ENCODE assay signal across 25 mouse cellular contexts in the genomic region with DNA sequence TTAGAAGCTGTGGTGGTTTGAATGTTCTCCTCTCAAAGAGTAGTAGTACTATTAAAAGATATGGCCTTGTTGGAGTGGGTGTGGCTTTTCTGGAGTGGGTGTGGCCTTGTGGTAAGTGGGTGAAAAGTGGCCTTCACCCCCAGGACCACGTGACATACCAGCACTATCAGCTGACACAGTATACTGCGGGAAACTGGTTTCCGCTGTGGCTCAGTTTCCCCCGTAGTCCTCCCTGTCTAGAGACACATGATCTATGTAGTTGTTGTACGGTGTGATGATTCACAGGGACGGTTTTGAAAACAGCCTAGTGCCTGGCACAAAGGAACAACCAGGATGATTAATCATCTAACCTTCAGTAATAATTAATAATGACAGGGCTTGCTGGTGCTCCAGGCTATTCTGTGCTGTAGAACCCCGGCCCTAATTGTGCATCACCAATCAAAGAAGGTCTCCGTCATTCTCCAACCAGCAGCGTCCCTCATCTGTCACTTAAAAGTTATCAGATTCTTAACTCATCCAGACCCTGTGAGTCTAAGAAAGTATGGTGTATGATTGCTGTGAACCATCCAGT.
A peak's percentile ranks its signal among the peaks of the same experiment; 100 is the strongest.
DNase-seq lines count a peak whose midpoint lies in the region; ATAC-seq and TF ChIP-seq lines count a peak whose summit lies in the region.
"Had no signal": no experiment of that assay in that cellular context is flagged by ENCODE, and none has a peak within 500 bp of the region (broad histone marks: within the 10 kb centered on the region; RNA-seq: fewer than 3 reads in every experiment).

No protein-coding gene starts in this region.

- H3K9me3 ChIP-seq in hindbrain, embryonic 11.5 days (ENCODE audit: control insufficient read depth, low read length), result no peaks in the 10 kb centered on the region
- H3K9me3 ChIP-seq in hindbrain, postnatal 0 days (ENCODE audit: low read length), result no peaks in the 10 kb centered on the region
- no peaks in the 10 kb centered on the region for H3K9me3 ChIP-seq in midbrain, embryonic 14.5 days (ENCODE audit: control insufficient read depth, low read length)
- no peaks in the 10 kb centered on the region for H3K9me3 ChIP-seq in midbrain, embryonic 10.5 days (replicated peaks)
- no peaks in the 10 kb centered on the region for H3K9me3 ChIP-seq in hindbrain, embryonic 16.5 days (ENCODE audit: control insufficient read depth, low read length)
- H3K9me3 ChIP-seq: embryonic facial prominence, embryonic 10.5 days; embryonic facial prominence, embryonic 13.5 days; forebrain, embryonic 12.5 days; forebrain, embryonic 15.5 days had no signal

- no peak overlapping the region for H3K27ac ChIP-seq in hindbrain, embryonic 11.5 days (ENCODE audit: low read depth, low read length)
- H3K27ac ChIP-seq in hindbrain, postnatal 0 days, result no peak overlapping the region
- H3K27ac ChIP-seq in midbrain, embryonic 14.5 days (replicated peaks; ENCODE audit: low read depth, low read length), result no peak overlapping the region
- H3K27ac ChIP-seq in midbrain, embryonic 10.5 days (replicated peaks), result no peak overlapping the region
- H3K27ac ChIP-seq in hindbrain, embryonic 16.5 days (ENCODE audit: low read depth, low read length), result no peak overlapping the region
- H3K27ac ChIP-seq: embryonic facial prominence, embryonic 10.5 days; embryonic facial prominence, embryonic 13.5 days; forebrain, embryonic 12.5 days; forebrain, embryonic 15.5 days had no signal

- H3K9ac ChIP-seq in hindbrain, embryonic 11.5 days (ENCODE audit: low read depth, low read length), result no peak overlapping the region
- no peak overlapping the region for H3K9ac ChIP-seq in hindbrain, postnatal 0 days (replicated peaks; ENCODE audit: low read length)
- no peak overlapping the region for H3K9ac ChIP-seq in midbrain, embryonic 14.5 days (replicated peaks; ENCODE audit: low read length)
- H3K9ac ChIP-seq in hindbrain, embryonic 16.5 days (ENCODE audit: low read depth, low read length), result no peak overlapping the region
- H3K9ac ChIP-seq: embryonic facial prominence, embryonic 13.5 days; forebrain, embryonic 12.5 days; forebrain, embryonic 15.5 days had no signal

- no peak overlapping the region for H3K4me2 ChIP-seq in hindbrain, embryonic 11.5 days (replicated peaks; ENCODE audit: low read depth, low read length)
- no peak overlapping the region for H3K4me2 ChIP-seq in hindbrain, postnatal 0 days (ENCODE audit: low read depth, low read length)
- no peak overlapping the region for H3K4me2 ChIP-seq in midbrain, embryonic 14.5 days (ENCODE audit: low read length)
- H3K4me2 ChIP-seq in hindbrain, embryonic 16.5 days (ENCODE audit: low read length), result no peak overlapping the region
- H3K4me2 ChIP-seq: embryonic facial prominence, embryonic 13.5 days; forebrain, embryonic 12.5 days; forebrain, embryonic 15.5 days had no signal

- TF ChIP-seq CTCF in hindbrain, postnatal 0 days (IDR thresholded peaks at IDR 0.05; ENCODE audit: low read depth), result no peak

- no peak for DNase-seq in hindbrain, embryonic 11.5 days (ENCODE audit: low spot score)
- DNase-seq in hindbrain, postnatal 0 days (ENCODE audit: low spot score), result no peak
- peak; percentile 30 for DNase-seq in midbrain, embryonic 14.5 days
- DNase-seq in midbrain, embryonic 10.5 days (ENCODE audit: low spot score), result no peak
- DNase-seq in Muller cell, postnatal 12 days (ENCODE audit: inconsistent ontology term), result peak; percentile 74
- no peak for DNase-seq in spleen, adult 18-20 months
- DNase-seq: adrenal gland, adult 8-10 months; adrenal gland, postnatal 25 days; cerebellum, adult 11-12 months; cerebellum, adult 8-10 months; cerebellum, postnatal 10 days; cerebellum, postnatal 36 days; embryo, embryonic 11 days; gastrocnemius, postnatal 10 days; gastrocnemius, postnatal 36 days had no signal

- WGBS in hindbrain, embryonic 11.5 days, result 71% methylated on average over 9 of the region's 9 CpGs
- WGBS in hindbrain, postnatal 0 days, result 72% methylated on average over 9 of the region's 9 CpGs
- 74% methylated on average over 9 of the region's 9 CpGs for WGBS in midbrain, embryonic 14.5 days
- WGBS in midbrain, embryonic 10.5 days, result 90% methylated on average over 9 of the region's 9 CpGs
- WGBS in hindbrain, embryonic 16.5 days, result 64% methylated on average over 9 of the region's 9 CpGs

- no peak overlapping the region for H3K4me3 ChIP-seq in hindbrain, embryonic 11.5 days (ENCODE audit: low read depth, low read length)
- no peak overlapping the region for H3K4me3 ChIP-seq in hindbrain, postnatal 0 days (ENCODE audit: low read length)
- no peak overlapping the region for H3K4me3 ChIP-seq in midbrain, embryonic 14.5 days (replicated peaks; ENCODE audit: low read depth, low read length)
- H3K4me3 ChIP-seq in midbrain, embryonic 10.5 days, result no peak overlapping the region
- H3K4me3 ChIP-seq in hindbrain, embryonic 16.5 days (ENCODE audit: low read length), result no peak overlapping the region
- H3K4me3 ChIP-seq: embryonic facial prominence, embryonic 10.5 days; embryonic facial prominence, embryonic 13.5 days; erythroblast, embryonic 14.5 days; forebrain, embryonic 12.5 days; forebrain, embryonic 15.5 days had no signal

- ATAC-seq in hindbrain, embryonic 11.5 days (ENCODE audit: low FRiP score), result 0 out of 2 replicates have a peak, but pooled peaks have one; percentile 25
- ATAC-seq in hindbrain, postnatal 0 days, result no peak
- ATAC-seq in midbrain, embryonic 14.5 days (ENCODE audit: low FRiP score, low TSS enrichment), result no peak
- peak; percentile 40; the same call in 1 of the 2 replicates for ATAC-seq in hindbrain, embryonic 16.5 days
- ATAC-seq in inflammation-experienced regulatory T-cells, adult 6 months, result no peak
- ATAC-seq: activated CD4-positive, CD25-positive, alpha-beta regulatory T cell, adult 4 months; CD4-positive, CD25-positive, alpha-beta regulatory T cell, adult 4 months; forebrain, embryonic 15.5 days; intestine, embryonic 16.5 days had no signal

- H3K27me3 ChIP-seq in hindbrain, embryonic 11.5 days (ENCODE audit: control insufficient read depth, insufficient read depth, low read length), result no peaks in the 10 kb centered on the region
- H3K27me3 ChIP-seq in hindbrain, postnatal 0 days (ENCODE audit: insufficient read depth, low read length), result no peaks in the 10 kb centered on the region
- no peaks in the 10 kb centered on the region for H3K27me3 ChIP-seq in midbrain, embryonic 14.5 days (ENCODE audit: control insufficient read depth, insufficient read depth, low read length)
- H3K27me3 ChIP-seq in midbrain, embryonic 10.5 days (ENCODE audit: low read depth, poor library complexity, severe bottlenecking), result no peaks in the 10 kb centered on the region
- no peaks in the 10 kb centered on the region for H3K27me3 ChIP-seq in hindbrain, embryonic 16.5 days (replicated peaks; ENCODE audit: control insufficient read depth, insufficient read depth, low read length)
- H3K27me3 ChIP-seq: embryonic facial prominence, embryonic 13.5 days; forebrain, embryonic 15.5 days had no signal

- H3K36me3 ChIP-seq in hindbrain, embryonic 11.5 days (ENCODE audit: control insufficient read depth, insufficient read depth, low read length), result no peaks in the 10 kb centered on the region
- no peaks in the 10 kb centered on the region for H3K36me3 ChIP-seq in hindbrain, postnatal 0 days (ENCODE audit: insufficient read depth, low read length)
- no peaks in the 10 kb centered on the region for H3K36me3 ChIP-seq in midbrain, embryonic 14.5 days (ENCODE audit: control insufficient read depth, insufficient read depth, low read length)
- H3K36me3 ChIP-seq in midbrain, embryonic 10.5 days, result no peaks in the 10 kb centered on the region
- H3K36me3 ChIP-seq in hindbrain, embryonic 16.5 days (ENCODE audit: control insufficient read depth, insufficient read depth, low read length), result no peaks in the 10 kb centered on the region
- H3K36me3 ChIP-seq: embryonic facial prominence, embryonic 10.5 days; embryonic facial prominence, embryonic 13.5 days; forebrain, embryonic 12.5 days; forebrain, embryonic 15.5 days had no signal

- H3K4me1 ChIP-seq in hindbrain, embryonic 11.5 days (replicated peaks; ENCODE audit: control insufficient read depth, insufficient read depth, low read length), result no peaks in the 10 kb centered on the region
- no peaks in the 10 kb centered on the region for H3K4me1 ChIP-seq in hindbrain, postnatal 0 days (ENCODE audit: insufficient read depth, low read length)
- H3K4me1 ChIP-seq in midbrain, embryonic 14.5 days (ENCODE audit: control insufficient read depth, insufficient read depth, low read length), result no peaks in the 10 kb centered on the region
- H3K4me1 ChIP-seq in midbrain, embryonic 10.5 days, result peaks cover 6% of the 10 kb centered on the region; the same call in 1 of the 2 replicates
- no peaks in the 10 kb centered on the region; the same call in 1 of the 2 replicates for H3K4me1 ChIP-seq in hindbrain, embryonic 16.5 days (ENCODE audit: control insufficient read depth, insufficient read depth, low read depth, low read length)
- H3K4me1 ChIP-seq: embryonic facial prominence, embryonic 13.5 days; forebrain, embryonic 12.5 days had no signal

Comparison
In these comparisons a context has a peak if more than half of its experiments do, and no peak if none do; other contexts are left out.
1. ATAC-seq: peak in hindbrain, embryonic 11.5 days (single experiment) and hindbrain, embryonic 16.5 days (single experiment); none in hindbrain, postnatal 0 days (single experiment), midbrain, embryonic 14.5 days (single experiment) and inflammation-experienced regulatory T-cells, adult 6 months (single experiment).
2. DNase-seq: peak in midbrain, embryonic 14.5 days (single experiment) and Muller cell, postnatal 12 days (single experiment); none in hindbrain, embryonic 11.5 days (single experiment), hindbrain, postnatal 0 days (single experiment), midbrain, embryonic 10.5 days (single experiment) and spleen, adult 18-20 months (0 of 2).